Mouse (Mus musculus) embryonic facial prominence, embryonic 10.5 days (tissue): ENCODE measurements around the gene Tns3. TPM values are rescaled to one million over a fixed set of nuclear protein-coding genes. Genes with fewer than 3 reads are reported as not detected.

ENCODE experiments used
- DNase-seq: peaks from one replicate; pipeline ENCODE4 v3.0.0-alpha.2; 2017; ENCODE audit warnings: low spot score
- H3K27ac ChIP-seq: fragments of 300-500 bp; sonication (generic); replicated peaks from 2 replicates; pipeline ENCODE4 v1.5.1; 2016; ENCODE audit warnings: mild to moderate bottlenecking
- H3K27me3 ChIP-seq: fragments of 300-500 bp; sonication (generic); replicated peaks from 2 replicates; pipeline ENCODE4 v1.6.1; 2016; ENCODE audit warnings: low read depth, mild to moderate bottlenecking; ENCODE audit not compliant: poor library complexity, severe bottlenecking
- H3K36me3 ChIP-seq: fragments of 300-500 bp; sonication (generic); replicated peaks from 2 replicates; pipeline ENCODE4 v1.6.1; 2016; ENCODE audit warnings: mild to moderate bottlenecking, moderate library complexity
- H3K4me1 ChIP-seq: fragments of 300-500 bp; sonication (generic); 2 replicates; pipeline ENCODE4 v1.6.1; 2016
- H3K4me3 ChIP-seq: fragments of 300-500 bp; sonication (generic); 2 replicates; pipeline ENCODE4 v1.5.1; 2016; ENCODE audit warnings: mild to moderate bottlenecking, moderate library complexity
- H3K9me3 ChIP-seq: fragments of 300-500 bp; sonication (generic); 2 replicates; pipeline ENCODE4 v1.6.1; 2016; ENCODE audit warnings: mild to moderate bottlenecking
- WGBS: fragments of 180-500 bp; shearing (Covaris S2); methylation state at CpG from one replicate; pipeline ENCODE4 v1.1.7; 2016; 5-methylcytosine and 5-hydroxymethylcytosine counted together
- polyA plus RNA-seq: library from polyadenylated mRNA; unstranded; fragments of >200 nt; fragmentation: Nextera tagmentation; extraction: Ambion mirVana; gene quantifications from 2 replicates; pipeline ENCODE4 v1.2.1, GENCODE M21; 2016

The Tns3 gene
- polyA plus RNA-seq, 1 experiment from 2014 or later: 23.4 TPM

DNA sequence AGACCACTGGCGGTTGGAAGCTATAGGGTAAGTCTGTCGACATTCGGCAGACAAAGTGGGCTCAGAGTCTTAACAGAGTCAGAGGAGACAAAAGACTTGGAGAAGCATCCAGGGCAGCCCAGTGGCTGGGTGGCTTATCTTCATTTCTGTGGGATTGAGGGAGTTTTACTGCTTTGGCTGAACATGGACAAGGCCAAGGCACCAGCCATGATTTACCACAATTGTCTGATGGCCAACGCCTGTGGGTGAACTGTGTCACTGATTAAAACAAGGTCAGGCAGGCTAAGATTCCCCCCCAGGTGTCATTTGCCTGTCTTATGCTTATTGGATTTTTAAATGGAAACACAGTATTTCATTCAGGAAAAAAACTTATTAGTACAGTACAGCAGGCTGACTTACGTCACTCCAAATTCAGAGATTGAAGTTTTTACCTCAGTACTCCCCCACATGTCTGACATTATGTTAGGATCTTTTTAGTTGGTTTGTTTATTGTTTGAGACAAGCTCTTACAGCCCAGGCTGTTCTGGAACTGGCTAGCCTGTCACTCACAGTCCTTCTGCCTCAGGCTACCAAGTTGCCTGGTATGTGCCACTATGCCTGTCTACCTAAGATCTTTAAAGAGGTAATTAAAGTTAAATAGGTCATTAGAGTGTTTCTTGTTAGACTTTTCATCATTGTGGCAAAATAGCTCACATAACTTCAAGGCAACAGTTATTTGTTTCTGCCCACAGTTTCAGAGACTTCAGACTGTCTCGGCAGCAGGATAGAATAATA is 11.6 kb upstream of the Tns3 start:
- no peaks in the 10 kb centered on the region for H3K36me3 ChIP-seq
- H3K9me3 ChIP-seq: no peaks in the 10 kb centered on the region
- H3K4me3 ChIP-seq: no peak overlapping the region
- no peak for DNase-seq
- 71% methylated on average over 6 of the region's 6 CpGs for WGBS
- H3K4me1 ChIP-seq: peaks cover 36% of the 10 kb centered on the region
- H3K27me3 ChIP-seq: no peaks in the 10 kb centered on the region
- peak overlapping the region; percentile 14; the same call in 1 of the 2 replicates for H3K27ac ChIP-seq

DNA sequence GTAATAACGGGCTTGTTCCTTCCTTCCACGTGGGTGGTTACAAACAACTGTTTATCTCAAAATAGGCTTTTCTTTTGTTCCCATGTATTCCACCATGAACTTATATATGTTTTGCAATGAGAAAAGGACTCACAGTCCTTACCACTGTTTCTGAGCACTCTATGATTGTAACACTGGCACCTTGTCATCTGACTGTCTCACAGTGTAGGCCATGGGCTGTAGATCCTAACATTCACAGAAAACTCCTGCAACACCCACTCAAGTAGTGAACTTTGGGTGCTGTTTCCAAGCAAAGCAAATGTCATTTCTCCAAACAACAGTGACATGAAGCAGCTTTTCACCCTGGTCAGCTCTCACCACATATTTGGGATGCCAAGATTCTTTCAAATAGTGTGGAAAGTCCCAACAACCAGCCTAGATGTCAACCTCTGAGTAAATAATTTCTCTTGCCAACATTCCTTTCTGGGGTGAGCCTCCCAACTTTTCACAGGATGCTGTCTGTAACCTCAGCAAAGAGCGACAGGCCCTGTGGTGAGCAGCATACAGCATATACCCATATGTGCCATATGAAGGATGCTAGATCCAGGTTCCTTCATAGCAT is 10.3 kb upstream of the Tns3 start:
- Histone ChIP-seq H3K4me1 (peaks cover 27% of the 10 kb centered on the region), H3K36me3 (no peaks in the 10 kb centered on the region), H3K4me3 (no peak overlapping the region), H3K27ac (no peak overlapping the region), H3K9me3 (no peaks in the 10 kb centered on the region), H3K27me3 (no peaks in the 10 kb centered on the region)
- WGBS: 83% methylated on average over 3 of the region's 3 CpGs
- DNase-seq: no peak

DNA sequence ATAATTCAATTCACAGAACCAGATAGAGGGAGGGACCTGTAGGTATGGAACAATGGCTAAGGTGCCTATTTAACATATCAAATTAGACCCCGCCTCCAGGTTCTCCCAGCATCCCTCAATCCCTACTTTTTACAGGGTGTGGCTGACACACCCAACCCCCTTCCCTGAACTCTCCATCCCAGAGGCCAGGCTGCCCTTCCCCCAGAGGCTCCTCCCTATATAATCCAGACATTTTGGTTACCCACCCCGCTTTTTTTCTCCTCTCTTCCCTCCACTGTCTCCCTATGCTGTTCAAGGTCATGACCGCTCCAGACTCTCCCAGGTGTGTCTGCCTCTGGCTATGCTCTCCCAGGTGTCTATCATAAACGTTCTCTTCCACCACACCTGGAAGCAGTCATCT is 7.4 kb upstream of the Tns3 start:
- H3K4me1 ChIP-seq: peaks cover 30% of the 10 kb centered on the region
- no peak for DNase-seq
- no peaks in the 10 kb centered on the region for H3K27me3 ChIP-seq
- 71% methylated on average over 4 of the region's 4 CpGs for WGBS
- no peak overlapping the region for H3K27ac ChIP-seq
- H3K4me3 ChIP-seq: no peak overlapping the region
- no peaks in the 10 kb centered on the region for H3K36me3 ChIP-seq
- no peaks in the 10 kb centered on the region for H3K9me3 ChIP-seq

DNA sequence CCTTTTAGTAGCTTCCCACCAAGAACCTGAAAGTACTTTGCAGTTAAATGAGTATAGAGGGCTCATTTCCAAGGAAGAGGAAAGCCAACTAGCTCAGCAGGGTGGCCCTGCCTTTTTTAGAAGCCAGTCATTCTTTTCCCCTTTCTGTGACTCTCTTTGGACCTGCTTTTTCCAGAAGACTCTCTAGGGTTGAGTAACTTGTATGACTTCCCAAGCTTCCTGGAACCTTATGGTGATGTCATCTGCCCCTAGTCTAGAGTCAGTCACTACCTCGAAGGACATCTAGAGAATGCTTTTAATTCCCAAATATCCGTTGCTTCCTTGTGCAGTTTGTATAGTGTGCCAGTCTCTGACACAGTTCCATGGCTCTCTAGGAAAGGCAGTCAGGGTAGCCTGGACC is 4.8 kb upstream of the Tns3 start:
- no peaks in the 10 kb centered on the region for H3K9me3 ChIP-seq
- H3K27me3 ChIP-seq: peaks cover 18% of the 10 kb centered on the region
- no peaks in the 10 kb centered on the region for H3K36me3 ChIP-seq
- 89% methylated on average over 2 of the region's 2 CpGs for WGBS
- H3K4me1 ChIP-seq: peaks cover 37% of the 10 kb centered on the region
- no peak overlapping the region for H3K27ac ChIP-seq
- no peak for DNase-seq
- H3K4me3 ChIP-seq: no peak overlapping the region

DNA sequence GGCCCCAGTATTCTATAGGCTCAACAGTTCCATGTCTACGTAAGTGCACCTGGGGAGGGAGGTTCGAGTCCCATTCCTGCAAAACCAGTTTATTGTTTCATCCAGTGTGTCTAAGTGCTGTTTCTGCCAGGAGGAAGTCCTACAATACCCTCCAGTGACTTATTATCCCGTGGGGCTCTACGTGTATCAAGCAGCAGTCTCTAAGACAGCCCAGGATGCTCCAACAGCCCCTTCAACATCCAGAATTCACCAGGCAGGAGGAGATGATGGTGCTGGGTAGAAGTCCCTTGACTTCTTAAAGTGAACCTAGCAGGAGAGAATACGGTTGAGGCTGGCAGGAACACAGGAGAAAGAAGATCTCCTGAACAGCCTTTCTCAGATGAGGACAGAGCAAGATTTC is 462 bp upstream of the Tns3 start:
- 47% methylated on average over 5 of the region's 5 CpGs for WGBS
- no peak for DNase-seq

DNA sequence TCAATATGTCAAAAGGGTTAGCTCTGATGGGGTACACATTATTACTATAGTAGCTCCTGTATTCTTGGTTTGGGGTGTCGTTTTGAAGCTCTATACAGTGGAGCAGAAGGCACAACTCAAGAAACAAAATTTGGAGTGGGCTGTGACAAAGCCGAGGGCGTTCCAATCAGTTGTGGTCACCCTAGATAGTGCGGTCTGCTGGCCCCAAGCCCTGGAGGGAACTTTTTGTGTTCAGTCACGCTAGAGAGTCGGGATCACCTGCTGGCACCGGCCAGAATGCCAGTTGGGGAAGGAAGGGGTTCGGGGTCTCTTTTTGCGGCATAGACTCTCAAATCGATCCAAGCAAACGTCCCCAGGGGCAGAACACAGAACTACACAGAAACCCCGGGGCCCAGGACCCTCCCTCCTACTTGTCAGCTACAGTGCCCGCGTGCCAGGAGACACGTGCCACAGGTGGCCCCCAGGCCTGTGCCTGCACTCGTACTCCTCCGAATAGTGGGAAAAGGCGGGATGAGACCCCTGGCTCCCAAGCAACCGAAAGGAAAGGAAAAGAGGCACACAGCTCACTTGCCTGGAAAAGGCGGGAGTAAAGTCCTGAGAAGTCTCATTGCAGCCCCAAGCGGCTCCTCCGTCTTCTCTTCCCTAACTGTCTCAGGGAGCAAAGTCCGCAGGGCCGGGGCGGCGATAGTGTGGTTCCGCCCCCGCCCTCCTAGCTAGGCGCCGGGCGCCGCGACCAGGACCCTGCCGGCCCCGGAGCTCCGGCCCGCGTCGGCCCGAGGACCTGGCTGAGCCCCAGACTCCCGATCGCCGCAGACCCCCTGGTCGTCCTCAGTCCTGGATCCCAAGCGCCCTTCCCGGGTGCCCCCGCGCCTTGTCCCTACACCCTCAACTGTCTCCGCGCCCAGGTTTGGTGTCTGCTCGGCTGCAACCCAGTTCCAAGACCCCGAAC is 617 bp downstream of the Tns3 start:
- peak; percentile 80 for DNase-seq
- under 1% methylated on average over 52 of the region's 52 CpGs for WGBS
- H3K36me3 ChIP-seq: peaks cover 3% of the 10 kb centered on the region; the same call in 1 of the 2 replicates
- peak overlapping the region; percentile 80 for H3K4me3 ChIP-seq
- peak overlapping the region; percentile 93 for H3K27ac ChIP-seq
- peaks cover 22% of the 10 kb centered on the region for H3K27me3 ChIP-seq
- no peaks in the 10 kb centered on the region for H3K9me3 ChIP-seq
- peaks cover 71% of the 10 kb centered on the region for H3K4me1 ChIP-seq

More for the DNA sequence above, 462 bp upstream of the Tns3 start:
- H3K4me1 ChIP-seq: peaks cover 60% of the 10 kb centered on the region
- peaks cover 3% of the 10 kb centered on the region; the same call in 1 of the 2 replicates for H3K36me3 ChIP-seq
- H3K4me3 ChIP-seq: peak overlapping the region; percentile 80
- H3K9me3 ChIP-seq: no peaks in the 10 kb centered on the region
- H3K27ac ChIP-seq: peak overlapping the region; percentile 93
- peaks cover 22% of the 10 kb centered on the region for H3K27me3 ChIP-seq

DNA sequence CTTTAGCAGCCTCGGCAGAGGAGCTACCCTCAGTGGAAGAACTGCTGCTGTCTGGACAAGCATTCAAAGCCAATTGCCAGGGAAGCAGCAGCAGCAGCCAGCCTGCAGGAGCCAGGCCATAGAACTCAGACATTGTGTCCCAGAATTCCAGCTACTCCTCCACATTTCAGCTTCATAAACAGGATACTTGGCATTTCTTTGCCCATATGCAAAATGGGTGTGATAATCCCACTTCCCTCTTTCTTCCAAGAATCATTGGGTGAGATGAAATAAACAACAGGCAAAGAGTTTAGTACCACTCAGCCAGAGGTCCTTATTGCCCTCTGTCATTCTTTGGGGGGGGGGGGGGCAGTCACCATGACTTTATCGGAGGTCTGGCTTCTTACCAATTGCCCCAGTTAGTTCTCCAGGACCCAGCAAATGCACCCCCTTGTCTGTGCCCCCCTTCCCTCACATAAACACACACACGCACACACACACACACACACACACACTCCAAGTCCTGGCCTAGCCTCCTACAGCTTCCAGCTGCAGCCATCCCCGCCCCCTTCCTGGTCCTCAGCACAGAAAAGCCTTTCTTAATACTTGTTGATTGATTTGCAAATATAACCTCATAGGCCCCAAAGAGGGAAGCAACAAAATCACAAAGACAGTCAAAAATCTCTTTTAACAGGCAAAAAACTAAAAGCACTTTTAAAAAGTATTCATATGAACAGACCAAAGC is 1.5 kb downstream of the Tns3 start:
- peaks cover 78% of the 10 kb centered on the region for H3K4me1 ChIP-seq
- peaks cover 5% of the 10 kb centered on the region; the same call in 1 of the 2 replicates for H3K9me3 ChIP-seq
- peaks cover 22% of the 10 kb centered on the region for H3K27me3 ChIP-seq
- peak overlapping the region; percentile 80 for H3K4me3 ChIP-seq
- 0 out of 2 replicates have a peak overlapping the region, but pooled peaks have one; percentile 93 for H3K27ac ChIP-seq
- WGBS: 34% methylated on average over 4 of the region's 4 CpGs
- DNase-seq: peak; percentile 40
- peaks cover 3% of the 10 kb centered on the region; the same call in 1 of the 2 replicates for H3K36me3 ChIP-seq

DNA sequence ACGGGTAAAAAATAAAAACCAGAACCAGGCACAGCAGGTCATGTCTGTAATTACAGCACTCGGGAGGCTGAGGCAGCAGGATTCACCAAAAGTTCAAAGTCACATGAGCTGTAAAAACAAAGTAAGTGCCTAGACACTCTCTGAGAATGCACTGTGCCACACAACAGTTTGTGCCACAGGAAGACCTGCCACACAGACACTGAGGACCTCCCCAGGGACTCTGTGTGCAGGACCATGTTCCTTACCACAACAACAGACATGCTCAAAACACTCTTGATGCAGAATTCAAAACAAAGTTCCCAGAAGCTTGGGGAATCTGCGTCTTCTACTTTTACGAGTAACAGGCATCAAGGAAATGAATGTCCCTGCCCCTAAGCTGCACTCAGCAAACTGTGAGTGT is 3.4 kb downstream of the Tns3 start:
- Histone ChIP-seq H3K36me3 (peaks cover 3% of the 10 kb centered on the region; the same call in 1 of the 2 replicates), H3K27ac (no peak overlapping the region), H3K27me3 (peaks cover 18% of the 10 kb centered on the region), H3K4me1 (peaks cover 85% of the 10 kb centered on the region), H3K9me3 (peaks cover 6% of the 10 kb centered on the region; the same call in 1 of the 2 replicates), H3K4me3 (no peak overlapping the region)
- no peak for DNase-seq
- WGBS: 69% methylated on average over 4 of the region's 4 CpGs

DNA sequence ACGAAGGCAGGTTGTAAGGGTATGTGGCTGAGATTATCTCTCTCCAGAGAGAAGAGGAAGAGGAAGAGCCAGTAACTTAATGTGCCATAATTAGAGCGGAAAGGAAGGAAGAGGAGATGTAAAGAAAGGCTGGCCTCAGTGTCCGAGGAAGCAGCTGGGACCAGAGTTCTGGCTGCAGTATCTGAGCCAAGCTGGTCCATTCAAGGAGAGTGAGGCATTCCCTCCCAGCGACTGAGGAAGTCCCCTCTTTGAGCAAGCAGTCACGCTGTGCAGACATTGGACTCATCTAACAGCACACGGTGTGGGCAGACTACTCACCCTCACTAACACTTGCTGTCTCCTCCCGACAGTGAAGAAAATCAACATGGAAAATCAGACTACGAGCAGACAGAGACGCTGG is 4.5 kb downstream of the Tns3 start:
- DNase-seq: no peak
- Histone ChIP-seq H3K4me3 (no peak overlapping the region), H3K27ac (peak overlapping the region; percentile 62), H3K9me3 (peaks cover 6% of the 10 kb centered on the region; the same call in 1 of the 2 replicates), H3K36me3 (peaks cover 3% of the 10 kb centered on the region; the same call in 1 of the 2 replicates), H3K27me3 (peaks cover 7% of the 10 kb centered on the region), H3K4me1 (peaks cover 86% of the 10 kb centered on the region)
- 56% methylated on average over 9 of the region's 9 CpGs for WGBS

DNA sequence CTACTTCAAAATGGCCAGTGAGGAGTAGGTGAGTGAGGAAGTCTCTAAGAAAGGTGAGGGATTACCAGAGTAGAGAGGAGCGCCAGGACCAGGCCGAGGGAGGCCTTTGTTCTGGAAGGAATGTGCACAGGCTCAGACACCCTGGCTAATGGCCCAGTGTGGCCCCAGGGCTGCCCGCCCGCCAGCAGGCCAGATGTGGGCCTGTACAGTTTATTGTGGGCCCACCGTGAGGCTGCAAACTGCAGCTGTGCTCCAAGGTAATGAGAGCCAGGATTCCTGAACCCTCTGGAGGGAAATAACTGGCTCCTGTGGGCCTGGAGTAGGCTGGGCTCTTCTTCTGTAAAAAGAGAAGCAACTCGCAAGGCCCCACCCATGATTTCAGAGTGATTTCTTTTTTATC is 5.3 kb downstream of the Tns3 start:
- Histone ChIP-seq H3K4me1 (peaks cover 84% of the 10 kb centered on the region), H3K36me3 (peaks cover 3% of the 10 kb centered on the region; the same call in 1 of the 2 replicates), H3K27me3 (0 out of 2 replicates have a peak, but pooled peaks cover 4% of the 10 kb centered on the region), H3K9me3 (peaks cover 6% of the 10 kb centered on the region; the same call in 1 of the 2 replicates), H3K4me3 (no peak overlapping the region; the same call in 1 of the 2 replicates), H3K27ac (peak overlapping the region; percentile 80)
- DNase-seq: peak; percentile 78
- 28% methylated on average over 6 of the region's 6 CpGs for WGBS

DNA sequence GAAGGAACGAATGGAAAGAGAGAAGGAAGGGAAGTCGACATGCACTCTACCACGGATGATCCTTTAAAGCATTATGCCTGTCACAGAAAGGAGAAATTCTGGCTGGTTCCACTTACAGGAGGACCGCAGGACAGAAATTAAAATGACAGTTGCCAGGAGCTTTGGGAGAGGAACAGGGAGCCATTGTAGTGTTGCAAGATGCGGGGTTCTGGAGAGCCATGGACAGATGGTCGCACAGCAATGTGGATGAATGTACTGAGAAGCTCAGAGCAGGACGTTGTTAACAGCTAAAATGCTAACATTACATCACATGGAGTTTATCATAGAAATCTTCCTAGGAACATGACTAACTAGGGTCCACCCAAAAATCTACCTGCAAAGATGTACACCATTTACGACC is 6.8 kb downstream of the Tns3 start:
- no peak overlapping the region for H3K4me3 ChIP-seq
- H3K27ac ChIP-seq: 0 out of 2 replicates have a peak overlapping the region, but pooled peaks have one; percentile 80
- peaks cover 84% of the 10 kb centered on the region for H3K4me1 ChIP-seq

More for the DNA sequence above, 6.8 kb downstream of the Tns3 start:
- Histone ChIP-seq H3K9me3 (peaks cover 6% of the 10 kb centered on the region; the same call in 1 of the 2 replicates), H3K36me3 (peaks cover 3% of the 10 kb centered on the region; the same call in 1 of the 2 replicates), H3K27me3 (no peaks in the 10 kb centered on the region)
- no peak for DNase-seq
- WGBS: 82% methylated on average over 8 of the region's 8 CpGs
